Mouse (Mus musculus) liver, embryonic 18 days (tissue): ENCODE results near the gene Ankrd66. TPM values are rescaled to one million over a fixed set of nuclear protein-coding genes. Genes with fewer than 3 reads are reported as not detected.

ENCODE experiments used
- polyA plus RNA-seq: library from polyadenylated mRNA; depleted of rRNA; stranded (reverse); fragments of >200 nt; gene quantifications from 2 replicates; pipeline ENCODE4 v1.2.3, GENCODE M21; 2012; rRNA removed

Ankrd66 gene
- 0.32 and 0.38 TPM in 2 replicates for polyA plus RNA-seq

DNA sequence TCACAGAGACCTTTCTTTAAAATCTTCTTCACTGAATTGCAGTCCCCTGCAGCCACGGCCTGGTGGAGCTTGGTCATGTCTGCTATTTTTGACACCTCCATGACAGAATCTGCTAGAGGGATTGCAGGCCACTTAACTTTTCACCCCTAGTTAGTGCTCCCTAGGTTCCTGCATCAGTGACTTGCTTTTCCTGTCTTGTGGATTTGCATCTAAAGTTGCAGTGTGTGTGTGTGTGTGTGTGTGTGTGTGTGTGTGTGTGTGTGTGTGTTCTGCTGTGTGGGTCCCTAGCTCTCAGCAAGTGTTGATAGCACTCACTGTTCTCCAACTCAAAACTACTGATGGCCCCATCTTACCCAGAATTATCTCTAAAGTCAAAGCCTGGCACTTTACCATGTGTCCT, at the start of gene Ankrd66:
Gene Ankrd66 (minus strand): TSS at position 101 of the 400 bp plus-strand sequence.

DNA sequence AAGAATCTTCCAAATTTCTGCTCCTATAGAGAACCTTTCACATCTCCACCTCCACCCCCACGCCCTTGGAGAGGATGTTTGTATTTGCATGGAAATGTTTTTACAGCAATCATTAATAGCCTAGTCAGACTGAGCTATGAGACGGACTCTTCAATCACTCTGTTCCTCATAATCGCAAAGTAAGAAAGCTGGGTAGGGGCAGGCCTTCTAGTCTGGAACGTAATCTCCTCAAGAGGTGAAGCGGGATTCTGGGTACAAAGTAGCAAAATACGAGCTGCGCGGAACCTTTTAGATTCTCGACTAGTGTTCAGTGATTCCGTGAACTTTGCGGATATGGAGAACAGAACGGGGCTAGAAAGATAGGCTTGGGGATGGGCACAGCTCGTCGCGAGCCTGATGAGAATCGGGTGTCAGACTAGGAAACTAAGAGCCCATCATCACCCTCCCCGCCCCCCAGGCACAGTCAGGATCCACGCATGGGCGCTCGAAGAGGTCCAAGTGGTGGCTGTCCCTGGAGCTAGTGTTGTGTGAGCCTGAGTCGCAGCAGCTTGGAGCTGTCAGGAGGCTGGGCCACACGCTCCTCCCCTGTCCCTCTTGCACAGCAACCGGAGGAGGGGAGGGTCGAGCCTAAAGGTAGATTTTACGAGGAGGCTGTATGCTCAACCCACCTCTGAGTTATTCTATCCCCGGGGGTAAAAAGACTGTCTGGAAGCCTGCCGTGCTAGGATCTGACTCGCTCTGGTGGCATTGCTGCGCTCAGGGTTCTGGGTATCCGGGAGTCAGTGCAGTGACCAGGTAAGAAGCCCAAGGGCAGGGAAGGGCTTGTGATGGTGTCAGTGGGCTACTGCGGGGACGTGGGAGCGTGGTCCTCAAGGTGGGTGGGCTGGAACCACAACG, 24.8 kb upstream of the Ankrd66 start, which contains the start of gene Pla2g7:
Gene Pla2g7 (plus strand): TSS at position 107 of the 897 bp plus-strand sequence.

DNA sequence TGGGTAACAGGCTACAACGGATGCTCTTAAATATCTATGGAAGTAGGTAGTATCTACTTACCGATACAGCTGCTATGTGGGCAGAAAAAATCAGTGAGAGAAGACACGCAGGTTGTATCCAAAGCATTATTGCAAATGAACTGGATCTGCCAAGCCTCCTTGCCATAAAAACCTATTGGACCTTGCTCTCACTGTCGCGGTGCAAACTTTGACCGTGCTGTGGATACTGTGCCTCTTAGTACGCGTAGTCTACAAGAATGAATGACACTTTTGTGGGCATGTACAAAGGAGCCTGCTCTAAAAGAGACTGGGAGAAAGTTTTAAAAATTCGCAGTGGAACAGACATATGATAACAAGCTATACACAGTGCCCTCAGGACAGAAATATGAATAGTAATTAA, 40.8 kb downstream of the Ankrd66 start, which contains the start of gene Mep1a:
Gene Mep1a (minus strand): TSS at position 221 of the 400 bp plus-strand sequence.

Other genes starting within 250 kb of the Ankrd66 start
- 3.9 and 4.0 TPM in 2 replicates for gene Adgrf5, start 183.2 kb downstream of the Ankrd66 start, polyA plus RNA-seq
- gene Mep1a, start 40.8 kb downstream of the Ankrd66 start, polyA plus RNA-seq: 0.07 and 0.12 TPM in 2 replicates
- 32.1 and 33.5 TPM in 2 replicates for gene Pla2g7, start 24.5 kb upstream of the Ankrd66 start, polyA plus RNA-seq
- 0.01 and 0.06 TPM in 2 replicates for gene Tdrd6, start 86.7 kb upstream of the Ankrd66 start, polyA plus RNA-seq
- 1.6 and 1.7 TPM in 2 replicates for gene Slc25a27, start 123.6 kb upstream of the Ankrd66 start, polyA plus RNA-seq
- 34.4 and 35.6 TPM in 2 replicates for gene Cyp39a1, start 123.8 kb upstream of the Ankrd66 start, polyA plus RNA-seq